ENCODE assay signal across 8 mouse cellular contexts in genomic region chr4:41552529-41552928, GRCm38 (mm10). TPM values are rescaled to one million over a fixed set of nuclear protein-coding genes. Genes with fewer than 3 reads are reported as not detected.
DNase-seq lines count a peak whose midpoint lies in the region; ATAC-seq and TF ChIP-seq lines count a peak whose summit lies in the region.
"Had no signal": no experiment of that assay in that cellular context is flagged by ENCODE, and none has a peak within 500 bp of the region (broad histone marks: within the 10 kb centered on the region; RNA-seq: fewer than 3 reads in every experiment).

No protein-coding gene starts in this region.

- H3K27me3 ChIP-seq in embryonic facial prominence, embryonic 11.5 days (ENCODE audit: control insufficient read depth, insufficient read depth, low read length) = no peaks in the 10 kb centered on the region
- no peaks in the 10 kb centered on the region for H3K27me3 ChIP-seq in small intestine, adult 2 months (ENCODE audit: control insufficient read depth, insufficient read depth, low read length)

- H3K36me3 ChIP-seq in ES-E14 (ENCODE audit: control insufficient read depth, insufficient read depth, low read length, poor library complexity, severe bottlenecking) = no peaks in the 10 kb centered on the region
- no peaks in the 10 kb centered on the region for H3K36me3 ChIP-seq in embryonic facial prominence, embryonic 11.5 days (replicated peaks; ENCODE audit: control insufficient read depth, insufficient read depth, low read depth, low read length)
- H3K36me3 ChIP-seq in small intestine, adult 2 months (ENCODE audit: control insufficient read depth, insufficient read depth, low read length) = no peaks in the 10 kb centered on the region
- H3K36me3 ChIP-seq: limb, embryonic 13.5 days had no signal

- peak; percentile 77; the same call in 1 of the 2 replicates for TF ChIP-seq CTCF in small intestine, adult 2 months (IDR thresholded peaks at IDR 0.05; ENCODE audit: extremely low read depth, insufficient read length, insufficient replicate concordance, low read depth, low read length)

- DNase-seq in ES-E14 (ENCODE audit: low read depth, low spot score) = peak; percentile 77
- peak; percentile 86 for DNase-seq in adrenal gland, postnatal 10 days
- peak; percentile 95 for DNase-seq in embryonic facial prominence, embryonic 11.5 days (ENCODE audit: low spot score)
- DNase-seq in heart, postnatal 36 days = peak; percentile 78 to 84
- peak; percentile 56 to 69 for DNase-seq in layer of hippocampus, postnatal 36 days
- peak; percentile 83 for DNase-seq in mesoderm, embryonic 11.5 days (ENCODE audit: low read depth, low spot score)

- no peaks in the 10 kb centered on the region for H3K4me1 ChIP-seq in ES-E14 (ENCODE audit: control insufficient read depth in 2 of 2, insufficient read depth in 2 of 2, low read length in 2 of 2, poor library complexity in 1 of 2)
- H3K4me1 ChIP-seq in embryonic facial prominence, embryonic 11.5 days (ENCODE audit: control insufficient read depth, insufficient read depth, low read length) = peaks cover 4% of the 10 kb centered on the region
- H3K4me1 ChIP-seq in small intestine, adult 2 months (ENCODE audit: control insufficient read depth, insufficient read depth, insufficient read length, low read length) = no peaks in the 10 kb centered on the region; the same call in 1 of the 2 replicates

- in situ Hi-C loops in ES-E14 (cut with MboI; ENCODE audit: low sequenced_read_pairs in 2 of 2, unreplicated experiment in 2 of 2) = loop anchor here (10.0 to 25.0 kb wide), 2 partner anchors 152 to 160 kb away; partner anchors contain the start of genes Dctn3 (in 1 of the 2) and Rpp25l (in 1 of the 2)

- intact Hi-C loops in heart, postnatal 36 days (cut with DNase I) = loop anchor here (1.0 to 2.0 kb wide), 3 partner anchors 62 to 156 kb away; no protein-coding TSS in a partner anchor

- no peak for TF ChIP-seq POLR2A in small intestine, adult 2 months (IDR thresholded peaks at IDR 0.05; ENCODE audit: low read depth, low read length)

- no peak overlapping the region for H3K9ac ChIP-seq in ES-E14 (ENCODE audit: insufficient read depth, low read depth, low read length, poor library complexity, severe bottlenecking)
- no peak overlapping the region for H3K9ac ChIP-seq in embryonic facial prominence, embryonic 11.5 days (replicated peaks; ENCODE audit: low read length)
- H3K9ac ChIP-seq: limb, embryonic 13.5 days had no signal

- H3K4me2 ChIP-seq in embryonic facial prominence, embryonic 11.5 days (ENCODE audit: low read depth, low read length) = no peak overlapping the region
- H3K4me2 ChIP-seq: limb, embryonic 13.5 days had no signal

- WGBS in embryonic facial prominence, embryonic 11.5 days = 20% methylated on average over 6 of the region's 6 CpGs
- WGBS in small intestine, adult 2 months = 28% methylated on average over 6 of the region's 6 CpGs

- ATAC-seq in embryonic facial prominence, embryonic 11.5 days (replicated peaks; ENCODE audit: insufficient number of reproducible peaks, low FRiP score, low TSS enrichment, low read depth) = 0 out of 2 replicates have a peak, but pooled peaks have one; percentile 53

- no peaks in the 10 kb centered on the region for H3K9me3 ChIP-seq in ES-E14 (ENCODE audit: control insufficient read depth, insufficient read depth, low read depth, low read length)
- H3K9me3 ChIP-seq in embryonic facial prominence, embryonic 11.5 days (replicated peaks; ENCODE audit: control insufficient read depth, low read length) = no peaks in the 10 kb centered on the region
- H3K9me3 ChIP-seq: limb, embryonic 13.5 days had no signal

- no peak overlapping the region for H3K27ac ChIP-seq in ES-E14 (ENCODE audit: insufficient read depth, low read depth, low read length, poor library complexity, severe bottlenecking)
- no peak overlapping the region for H3K27ac ChIP-seq in embryonic facial prominence, embryonic 11.5 days (replicated peaks; ENCODE audit: low read depth, low read length)
- no peak overlapping the region for H3K27ac ChIP-seq in small intestine, adult 2 months (ENCODE audit: insufficient read depth, low read depth, low read length)
- H3K27ac ChIP-seq: limb, embryonic 13.5 days had no signal

- H3K4me3 ChIP-seq in ES-E14 (ENCODE audit: insufficient read depth in 1 of 2, low read depth in 1 of 2, low read length in 2 of 2, poor library complexity in 1 of 2, severe bottlenecking in 1 of 2) = no peak overlapping the region
- no peak overlapping the region for H3K4me3 ChIP-seq in embryonic facial prominence, embryonic 11.5 days (ENCODE audit: low read depth, low read length)
- no peak overlapping the region for H3K4me3 ChIP-seq in small intestine, adult 2 months (ENCODE audit: low read depth, low read length)
- H3K4me3 ChIP-seq: limb, embryonic 13.5 days had no signal

TF ChIP-seq in ES-E14, 5 proteins besides CTCF, POLR2A, EP300 and RAD21:
- TF ChIP-seq ZC3H11A (IDR thresholded peaks at IDR 0.05; ENCODE audit: borderline replicate concordance, low read depth, low read length) = peak; percentile 54; the same call in 1 of the 2 replicates
- no peak for TF ChIP-seq ZNF384 (IDR thresholded peaks at IDR 0.05; ENCODE audit: low read depth, low read length)
- TF ChIP-seq HCFC1 (IDR thresholded peaks at IDR 0.05; ENCODE audit: borderline replicate concordance, insufficient read depth, low read length) = no peak
- TF ChIP-seq MAFK (IDR thresholded peaks at IDR 0.05; ENCODE audit: insufficient read depth, low read depth, low read length) = no peak
- no peak for TF ChIP-seq CHD2 (IDR thresholded peaks at IDR 0.05; ENCODE audit: low read depth, low read length)

RNA-seq across cellular contexts. Expression of gene Fam219a, which starts 16.8 kb away (rescaled TPM):
- total RNA-seq in ES-E14 (2012; rRNA removed) = 2.9 TPM in 2 replicates
- total RNA-seq in adrenal gland, postnatal 10 days (2021) = 10 to 100 TPM; 18.8 to 23.5 TPM
- polyA plus RNA-seq in embryonic facial prominence, embryonic 11.5 days (2014; fragmentation: Nextera tagmentation; extraction: Ambion mirVana) = 2.3 and 4.3 TPM in 2 replicates
- total RNA-seq in heart, postnatal 36 days (2021) = 10 to 100 TPM; 14.7 to 15.1 TPM
- 100 to 1,000 TPM; 151 to 152 TPM for total RNA-seq in layer of hippocampus, postnatal 36 days (2021)
- polyA plus RNA-seq in small intestine, adult 2 months (2012; rRNA removed) = 12.5 and 16.0 TPM in 2 replicates

RNA-seq across cellular contexts. Expression of gene Dnaic1, which starts 17.0 kb away (rescaled TPM):
- 1.7 and 2.0 TPM in 2 replicates for total RNA-seq in ES-E14 (2012; rRNA removed)
- total RNA-seq in adrenal gland, postnatal 10 days (2021) = 1 to 10 TPM; 3.3 to 3.5 TPM
- 0.21 and 1.5 TPM in 2 replicates for polyA plus RNA-seq in embryonic facial prominence, embryonic 11.5 days (2014; fragmentation: Nextera tagmentation; extraction: Ambion mirVana)
- total RNA-seq in heart, postnatal 36 days (2021) = 1 to 10 TPM; 2.6 to 3.7 TPM
- total RNA-seq in layer of hippocampus, postnatal 36 days (2021) = 10 to 100 TPM in 1 of 2 experiments, 1 to 10 TPM in 1; 8.2 to 10.1 TPM
- polyA plus RNA-seq in small intestine, adult 2 months (2012; rRNA removed) = 1.3 and 5.4 TPM in 2 replicates

RNA-seq across cellular contexts. Expression of gene 1110017D15Rik, which starts 35.4 kb away (rescaled TPM):
- not detected in 2 replicates for total RNA-seq in ES-E14 (2012; rRNA removed)
- under 1 TPM in 1 of 2 experiments, not detected in 1; 0.45 TPM for total RNA-seq in adrenal gland, postnatal 10 days (2021)
- polyA plus RNA-seq in embryonic facial prominence, embryonic 11.5 days (2014; fragmentation: Nextera tagmentation; extraction: Ambion mirVana) = 6.3 and 6.4 TPM in 2 replicates
- total RNA-seq in heart, postnatal 36 days (2021) = under 1 TPM in 1 of 2 experiments, not detected in 1; 0.43 TPM
- total RNA-seq in layer of hippocampus, postnatal 36 days (2021) = 1 to 10 TPM; 3.1 to 6.5 TPM
- 0.37 TPM in 1 of 2 replicates, not detected in the other for polyA plus RNA-seq in small intestine, adult 2 months (2012; rRNA removed)

RNA-seq across cellular contexts. Expression of gene AI464131, which starts 49.7 kb away (rescaled TPM):
- total RNA-seq in ES-E14 (2012; rRNA removed) = 6.4 and 11.6 TPM in 2 replicates
- 10 to 100 TPM; 13.3 to 17.4 TPM for total RNA-seq in adrenal gland, postnatal 10 days (2021)
- 9.7 and 11.4 TPM in 2 replicates for polyA plus RNA-seq in embryonic facial prominence, embryonic 11.5 days (2014; fragmentation: Nextera tagmentation; extraction: Ambion mirVana)
- total RNA-seq in heart, postnatal 36 days (2021) = 10 to 100 TPM; 11.6 to 11.8 TPM
- total RNA-seq in layer of hippocampus, postnatal 36 days (2021) = 10 to 100 TPM; 29.9 to 32.4 TPM
- polyA plus RNA-seq in small intestine, adult 2 months (2012; rRNA removed) = 4.6 and 10.2 TPM in 2 replicates

Comparison
In these comparisons a context has a peak if more than half of its experiments do, and no peak if none do; other contexts are left out.
1. RNA of gene Fam219a, which starts 16.8 kb away (total RNA-seq): 151 to 152 TPM in layer of hippocampus, postnatal 36 days; 18.8 to 23.5 TPM in adrenal gland, postnatal 10 days, 14.7 to 15.1 TPM in heart, postnatal 36 days and 2.9 TPM in ES-E14; every median in the first group is over 4 times any median in the second.
2. Peak in every context shown above with its lines, with median percentiles within 50 percentile points of each other: DNase-seq.